ENCODE assay signal across 14 mouse cellular contexts in the genomic region with DNA sequence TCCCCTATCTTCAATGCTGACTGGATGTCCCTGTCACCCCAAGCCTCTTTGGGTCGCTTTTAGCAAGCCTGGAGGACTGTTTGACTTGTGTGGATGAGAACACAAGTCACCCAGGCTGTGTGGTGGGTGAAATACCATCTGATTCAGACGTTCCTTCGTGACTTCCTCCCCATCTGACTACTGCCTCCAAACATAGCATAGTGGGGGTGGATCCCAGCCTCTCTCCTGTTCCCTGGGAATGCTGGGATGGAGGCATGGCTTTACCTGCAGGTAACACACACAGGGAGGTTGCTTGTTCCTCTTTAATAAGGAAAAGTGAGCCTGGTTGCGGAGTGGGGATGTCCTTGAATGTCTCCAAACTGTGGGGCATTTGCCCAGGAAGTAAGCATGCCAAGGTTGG.
A peak's percentile ranks its signal among the peaks of the same experiment; 100 is the strongest.
DNase-seq lines count a peak whose midpoint lies in the region.
"Had no signal": no experiment of that assay in that cellular context is flagged by ENCODE, and none has a peak within 500 bp of the region (broad histone marks: within the 10 kb centered on the region; RNA-seq: fewer than 3 reads in every experiment).

No protein-coding gene starts in this region.

- intact Hi-C loops in left cerebral cortex, postnatal 36 days (cut with DNase I): loop anchor here (5.0 kb wide), 1 partner anchor 263 kb away; no protein-coding TSS in a partner anchor

- DNase-seq in layer of hippocampus, adult 11-12 months (ENCODE audit: low spot score): peak; percentile 58
- DNase-seq in layer of hippocampus, adult 9-10 months (ENCODE audit: low spot score): no peak
- DNase-seq in right cerebral cortex, adult 2 months (ENCODE audit: low spot score in 2 of 2): peak; percentile 63 to 69
- no peak for DNase-seq in right cerebral cortex, postnatal 4 days
- peak; percentile 74 for DNase-seq in layer of hippocampus, adult 9-11 months
- DNase-seq in left cerebral cortex, postnatal 36 days (ENCODE audit: low spot score in 2 of 2): peak; percentile 50 to 69
- no peak for DNase-seq in cerebellum, adult 9-10 months
- no peak for DNase-seq in kidney, adult 11 months
- DNase-seq: adrenal gland, adult 8-10 months; cerebellum, adult 8-10 months; kidney, adult 9 months; kidney, postnatal 14 days; lung, embryonic 14.5 days; thymus, postnatal 25 days had no signal

Comparison
In these comparisons a context has a peak if more than half of its experiments do, and no peak if none do; other contexts are left out.
1. DNase-seq: peak in layer of hippocampus, adult 11-12 months (single experiment), right cerebral cortex, adult 2 months (2 of 2), layer of hippocampus, adult 9-11 months (single experiment) and left cerebral cortex, postnatal 36 days (2 of 2); none in layer of hippocampus, adult 9-10 months (single experiment), right cerebral cortex, postnatal 4 days (single experiment), cerebellum, adult 9-10 months (single experiment) and kidney, adult 11 months (single experiment).